Mouse (Mus musculus) cerebellum, adult 9-10 months (tissue): ENCODE data around the gene Fcgr4.
"Not testable (repeated sequence)": the region's sequence is repeated elsewhere in the genome, so short reads cannot be mapped to it uniquely, and the experiment has no call there.

Experiments
- DNase-seq: peaks from one replicate; pipeline ENCODE4 v3.0.0; 2022

The Fcgr4 gene

GRCm38 (mm10) chr1:171018737-171019136 is at the start of gene Fcgr4:
TSS of gene Fcgr4 (plus strand) at chr1:171018920.
- no peak for DNase-seq

GRCm38 (mm10) chr1:170972494-170972893 is 46.2 kb upstream of the Fcgr4 start:
- DNase-seq = no peak

- DNase-seq = no peak
These were observed 45.8 kb upstream of the Fcgr4 start for GRCm38 (mm10) chr1:170972936-170973335.

DNA sequence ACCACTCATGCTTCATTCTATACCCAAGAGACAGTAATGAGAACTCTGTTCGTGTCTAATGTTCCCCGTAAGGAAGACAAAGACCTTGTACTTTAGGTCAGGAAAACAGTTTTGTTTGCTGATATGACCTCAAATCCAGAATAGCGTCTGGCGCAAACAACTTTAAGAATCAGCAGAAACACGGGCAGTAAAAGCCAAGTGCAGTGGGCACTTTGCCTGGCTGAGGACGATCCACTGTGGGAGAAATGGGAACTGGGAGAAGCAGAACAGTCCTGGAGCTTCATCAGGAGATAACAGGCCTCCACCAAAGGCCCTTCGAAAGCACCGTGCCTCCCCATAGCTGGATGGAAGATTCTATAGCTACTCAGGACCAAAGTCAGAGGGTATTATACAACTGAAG is 44.5 kb upstream of the Fcgr4 start:
- no peak for DNase-seq

- DNase-seq = no peak
These were observed 44.0 kb upstream of the Fcgr4 start for GRCm38 (mm10) chr1:170974736-170975135.

GRCm38 (mm10) chr1:170975350-170975749 is 43.4 kb upstream of the Fcgr4 start:
- DNase-seq = not testable (repeated sequence)

DNA sequence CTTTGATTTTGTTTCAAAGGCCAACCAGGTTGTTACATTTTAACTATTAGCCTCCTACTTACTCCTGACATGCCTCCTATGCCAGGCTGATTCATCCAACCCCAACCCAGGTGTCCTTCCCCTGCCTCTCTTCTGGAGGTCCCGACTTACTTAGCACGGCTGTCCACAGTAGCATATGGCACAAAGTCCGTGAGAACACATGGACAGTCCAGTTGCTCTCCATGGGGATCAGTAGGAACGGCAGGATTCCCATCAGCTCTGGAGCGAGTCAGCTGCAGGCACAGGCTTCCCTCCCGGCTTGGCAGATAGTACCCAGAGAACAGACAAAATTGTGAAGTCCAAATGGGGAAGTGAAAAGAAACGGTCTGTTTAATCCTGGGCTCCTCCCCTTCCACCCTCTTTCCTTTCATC is 43.0 kb upstream of the Fcgr4 start:
- no peak for DNase-seq

- DNase-seq = no peak
These were observed 42.3 kb upstream of the Fcgr4 start, which contains the start of gene Fcgr2b for GRCm38 (mm10) chr1:170976447-170976846. TSS of gene Fcgr2b (minus strand) at chr1:170976547.

- DNase-seq = no peak
These were observed 40.1 kb upstream of the Fcgr4 start for GRCm38 (mm10) chr1:170978601-170979000.

DNA sequence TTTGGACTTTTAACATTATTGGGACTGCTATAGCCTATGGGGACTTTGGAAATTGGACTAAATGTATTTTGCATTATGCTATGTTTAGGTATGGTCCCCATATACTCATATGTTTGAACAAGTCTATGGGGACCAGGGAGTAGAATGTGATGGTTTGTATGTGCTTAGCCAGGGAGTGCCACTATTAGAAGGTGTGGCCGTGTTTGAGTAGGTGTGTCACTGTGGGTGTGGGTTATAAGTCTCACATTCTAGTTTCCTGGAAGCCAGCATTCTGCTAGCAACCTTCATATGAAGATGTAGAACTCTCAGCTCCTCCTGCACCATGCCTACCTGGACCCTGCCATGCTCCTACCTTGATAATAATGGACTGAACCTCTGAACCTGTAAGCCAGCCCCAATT is 37.0 kb upstream of the Fcgr4 start:
- DNase-seq = not testable (repeated sequence)

GRCm38 (mm10) chr1:170982301-170982700 is 36.4 kb upstream of the Fcgr4 start:
- no peak for DNase-seq

- no peak for DNase-seq
These were observed 35.7 kb upstream of the Fcgr4 start for GRCm38 (mm10) chr1:170983066-170983465.

DNA sequence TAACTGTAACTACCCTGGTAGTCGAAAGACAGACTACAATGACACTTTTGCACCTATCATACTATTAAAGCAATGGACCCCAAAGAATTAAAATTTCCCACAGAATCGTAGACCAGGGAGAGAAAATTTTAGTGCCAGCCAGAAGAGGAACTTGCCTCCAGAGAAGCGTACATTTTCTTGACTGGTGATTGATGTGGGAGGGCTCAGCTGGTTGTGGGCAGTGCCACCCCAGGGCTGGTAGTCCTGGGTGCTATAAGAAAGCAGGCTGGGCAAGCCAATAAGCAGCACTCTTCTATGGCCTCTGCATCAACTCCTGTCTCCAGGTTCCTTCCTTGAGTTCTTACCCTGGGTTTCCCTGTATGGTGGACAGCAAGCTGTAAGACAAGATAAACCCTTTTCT is 33.6 kb upstream of the Fcgr4 start:
- no peak for DNase-seq

DNA sequence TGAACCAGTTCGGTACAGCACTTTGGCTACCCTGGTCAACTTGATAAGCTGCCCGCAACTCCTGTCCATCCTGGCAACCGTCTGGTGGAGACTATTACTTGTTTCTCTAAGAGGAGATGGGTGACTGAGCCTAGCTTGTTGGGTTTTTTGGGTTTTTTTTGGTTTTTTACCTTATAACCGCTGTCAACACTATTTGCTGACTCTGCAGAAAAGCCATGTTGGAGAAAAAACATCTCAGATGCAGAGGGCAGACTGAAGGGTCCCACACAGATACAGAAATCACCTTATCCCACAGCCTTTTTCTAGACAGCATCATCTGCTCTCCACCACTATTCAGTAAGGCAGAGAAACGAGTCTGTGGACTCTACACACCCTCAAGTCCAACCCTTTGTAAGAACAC is 32.9 kb upstream of the Fcgr4 start:
- no peak for DNase-seq

DNA sequence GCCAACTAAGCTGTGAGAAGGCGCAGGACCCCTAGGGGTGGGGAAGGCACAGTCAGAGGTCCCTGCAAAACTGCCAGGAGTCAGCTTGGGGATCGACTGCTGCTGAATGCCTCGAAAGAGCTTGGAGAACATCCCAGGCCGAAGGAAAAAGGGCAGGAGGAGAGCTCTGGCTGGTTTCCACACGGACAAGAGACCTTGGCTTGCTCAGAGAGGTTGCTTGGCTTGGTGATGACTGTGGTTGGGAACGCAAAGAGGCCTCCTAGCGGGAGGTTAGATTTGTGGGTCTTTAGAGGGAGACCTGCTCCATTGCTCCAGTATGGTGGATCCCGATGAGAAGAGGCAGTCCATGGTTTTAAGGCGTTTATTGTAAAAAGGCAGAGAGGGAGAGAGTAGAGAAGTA is 29.1 kb upstream of the Fcgr4 start:
- no peak for DNase-seq

DNA sequence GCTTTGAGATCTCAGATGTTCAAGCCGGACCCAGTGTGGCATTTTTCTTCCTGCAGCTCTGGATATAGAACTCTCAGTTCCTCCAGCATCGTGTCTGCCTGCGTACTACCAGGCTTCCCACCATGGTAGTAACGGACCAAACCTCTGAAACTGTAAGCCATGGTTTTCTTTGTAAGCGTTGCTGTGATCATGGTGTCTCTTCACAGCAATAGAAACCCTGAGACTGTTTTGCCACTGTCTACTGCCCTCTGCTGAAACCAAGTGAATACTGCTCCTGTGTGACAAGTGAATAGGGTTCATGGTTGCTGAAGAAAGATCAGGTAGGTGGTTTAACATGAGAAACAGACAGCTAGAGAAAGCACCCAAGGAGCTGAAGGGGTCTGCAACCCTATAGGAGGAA is 26.2 kb upstream of the Fcgr4 start:
- DNase-seq = peak; percentile 21

GRCm38 (mm10) chr1:170996034-170996433 is 22.7 kb upstream of the Fcgr4 start:
- DNase-seq = no peak

DNA sequence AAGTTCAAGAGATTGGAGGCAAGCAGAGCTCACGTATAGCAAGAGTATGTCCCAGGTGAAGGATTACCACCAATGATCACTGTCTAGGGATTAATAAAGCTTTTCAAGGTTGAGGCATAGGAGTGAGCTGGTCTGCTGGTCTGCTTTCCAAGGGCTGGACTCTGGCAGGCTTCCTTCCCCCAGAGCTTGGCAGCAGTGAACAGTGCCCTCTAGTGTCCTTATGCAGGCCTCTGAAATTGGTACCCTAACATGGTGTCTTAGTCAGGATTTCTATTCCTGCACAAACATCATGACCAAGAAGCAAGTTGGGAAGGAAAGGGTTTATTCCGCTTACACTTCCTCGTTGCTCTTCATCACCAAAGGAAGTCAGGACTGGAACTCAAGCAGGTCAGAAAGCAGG is 22.0 kb upstream of the Fcgr4 start:
- peak; percentile 60 for DNase-seq

DNA sequence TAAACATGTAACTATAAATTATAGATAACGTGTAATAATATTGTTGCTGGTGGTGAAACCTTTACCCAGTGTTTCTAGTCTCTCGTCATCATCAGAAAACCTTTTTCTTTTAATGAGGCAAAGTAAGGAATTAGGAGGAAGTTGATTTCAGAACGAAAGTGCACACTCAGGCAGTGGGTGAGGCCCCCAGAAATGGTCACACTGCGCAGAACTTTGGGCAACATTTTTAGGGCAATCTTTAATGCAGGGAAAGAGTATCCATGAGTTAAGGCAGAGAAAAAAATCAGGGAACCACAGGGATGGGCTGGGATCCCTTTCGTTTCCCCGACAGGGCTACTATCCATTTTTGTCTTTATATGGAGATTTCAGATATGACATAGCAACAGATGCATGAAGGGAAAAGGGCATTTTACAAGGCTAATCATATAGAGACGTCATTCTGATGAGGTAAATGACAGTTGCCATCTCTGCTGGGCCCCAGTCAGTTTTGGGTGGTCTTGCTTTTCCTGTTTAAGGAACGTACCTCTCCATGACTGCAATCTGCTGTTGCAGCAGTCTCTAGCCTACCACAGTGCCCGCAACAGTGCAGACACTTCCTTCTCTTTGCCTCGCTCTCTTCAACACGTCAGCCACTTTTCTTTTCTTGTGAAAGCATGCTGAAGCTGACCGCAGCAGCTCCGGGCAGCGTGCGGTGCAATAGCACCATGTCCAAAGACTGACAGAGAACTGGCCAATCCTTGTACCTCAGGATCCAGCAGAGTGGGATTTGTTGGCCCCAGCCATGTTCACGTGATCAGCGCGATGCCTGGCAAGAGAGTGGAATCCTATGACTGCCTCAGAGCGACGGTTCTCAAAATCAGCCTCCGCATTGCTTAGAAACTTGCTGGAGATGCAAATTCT is 20.7 kb upstream of the Fcgr4 start:
- DNase-seq = no peak

GRCm38 (mm10) chr1:170999811-171000210 is 18.9 kb upstream of the Fcgr4 start:
- DNase-seq = no peak

DNA sequence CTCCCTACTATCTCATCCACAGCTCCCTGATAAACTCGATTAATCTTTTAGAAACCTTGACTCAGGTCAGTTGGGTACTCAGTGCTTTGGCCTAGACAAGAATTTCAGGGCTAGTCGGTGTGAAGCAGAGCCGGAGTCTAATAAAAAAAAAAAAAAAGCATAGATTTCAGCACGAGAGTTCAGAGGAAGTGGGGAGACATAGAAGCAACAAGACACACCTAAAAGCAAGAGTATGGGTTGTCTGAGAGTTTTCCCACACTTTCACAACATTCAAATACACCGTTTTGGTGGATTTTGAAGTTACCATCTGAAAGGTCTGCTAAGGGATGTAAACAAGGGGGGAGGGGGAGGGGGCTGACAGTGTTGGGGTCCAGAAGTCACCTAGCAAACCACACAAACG is 13.6 kb upstream of the Fcgr4 start:
- no peak for DNase-seq

GRCm38 (mm10) chr1:171005586-171005985 is 13.1 kb upstream of the Fcgr4 start:
- DNase-seq = no peak

GRCm38 (mm10) chr1:171006335-171006734 is 12.4 kb upstream of the Fcgr4 start:
- DNase-seq = no peak

- DNase-seq = no peak
These were observed 11.8 kb upstream of the Fcgr4 start for GRCm38 (mm10) chr1:171006905-171007304.

GRCm38 (mm10) chr1:171011733-171012132 is 7.0 kb upstream of the Fcgr4 start:
- DNase-seq = no peak
